Mouse (Mus musculus): ENCODE measurements at regions not wholly inside any gene's neighbourhood (a gene's known extent, or its start where the extent isn't known, plus 50 kb on each side); places are given as distances from the start of the nearest gene placed in this dataset.

GRCm38 (mm10) chr6:31184554-31184953 is 214.0 kb upstream of the Mkln1 start:
- ATAC-seq (ENCODE audit: insufficient read depth), result no peak
- Histone ChIP-seq H3K36me3 (replicated peaks) (no peaks in the 10 kb centered on the region), H3K4me2 (no peak overlapping the region), H3K27ac (replicated peaks) (no peak overlapping the region), H3K27me3 (no peaks in the 10 kb centered on the region), H3K9ac (no peak overlapping the region), H3K4me1 (replicated peaks) (peaks cover 14% of the 10 kb centered on the region), H3K9me3 (replicated peaks) (no peaks in the 10 kb centered on the region; the same call in 1 of the 2 replicates), H3K4me3 (replicated peaks) (no peak overlapping the region)
- 57% methylated on average over 7 of the region's 7 CpGs for WGBS (ENCODE audit: insufficient replicate concordance)

DNA sequence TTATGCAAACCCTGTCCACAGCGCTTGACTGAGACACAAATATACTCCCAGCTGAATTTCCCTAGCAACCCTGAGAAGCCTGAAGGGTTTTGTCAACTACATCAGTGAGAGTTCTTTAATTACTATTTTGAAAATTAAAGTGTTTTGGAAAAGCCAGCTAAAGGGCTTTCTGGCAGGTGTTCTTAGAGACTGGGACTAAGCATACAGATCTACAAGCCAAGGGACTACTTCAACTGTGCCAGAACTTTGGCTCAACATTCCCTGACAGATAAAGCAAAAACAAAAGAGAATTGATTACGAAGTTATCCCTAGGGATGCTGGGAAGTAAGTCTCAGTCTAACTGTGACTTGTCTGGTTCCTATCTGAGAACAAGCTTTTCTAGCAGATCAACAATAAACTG is 213.4 kb upstream of the Mkln1 start:
- no peaks in the 10 kb centered on the region for H3K27me3 ChIP-seq
- ATAC-seq (ENCODE audit: insufficient read depth), result no peak
- no peak overlapping the region for H3K9ac ChIP-seq
- no peak overlapping the region for H3K27ac ChIP-seq (replicated peaks)
- H3K4me2 ChIP-seq, result no peak overlapping the region
- no peaks in the 10 kb centered on the region; the same call in 1 of the 2 replicates for H3K9me3 ChIP-seq (replicated peaks)
- WGBS (ENCODE audit: insufficient replicate concordance), result 78% methylated on average over 2 of the region's 2 CpGs
- H3K4me3 ChIP-seq (replicated peaks), result no peak overlapping the region
- no peaks in the 10 kb centered on the region for H3K36me3 ChIP-seq (replicated peaks)
- peaks cover 14% of the 10 kb centered on the region for H3K4me1 ChIP-seq (replicated peaks)

GRCm38 (mm10) chr6:31188066-31188465 is 210.5 kb upstream of the Mkln1 start:
- Histone ChIP-seq H3K27ac (replicated peaks) (no peak overlapping the region), H3K9me3 (replicated peaks) (no peaks in the 10 kb centered on the region; the same call in 1 of the 2 replicates), H3K27me3 (no peaks in the 10 kb centered on the region), H3K36me3 (replicated peaks) (no peaks in the 10 kb centered on the region), H3K9ac (no peak overlapping the region), H3K4me1 (replicated peaks) (peaks cover 10% of the 10 kb centered on the region), H3K4me3 (replicated peaks) (no peak overlapping the region), H3K4me2 (no peak overlapping the region)
- 70% methylated on average over 1 of the region's 1 CpGs for WGBS (ENCODE audit: insufficient replicate concordance)
- ATAC-seq (ENCODE audit: insufficient read depth), result no peak

DNA sequence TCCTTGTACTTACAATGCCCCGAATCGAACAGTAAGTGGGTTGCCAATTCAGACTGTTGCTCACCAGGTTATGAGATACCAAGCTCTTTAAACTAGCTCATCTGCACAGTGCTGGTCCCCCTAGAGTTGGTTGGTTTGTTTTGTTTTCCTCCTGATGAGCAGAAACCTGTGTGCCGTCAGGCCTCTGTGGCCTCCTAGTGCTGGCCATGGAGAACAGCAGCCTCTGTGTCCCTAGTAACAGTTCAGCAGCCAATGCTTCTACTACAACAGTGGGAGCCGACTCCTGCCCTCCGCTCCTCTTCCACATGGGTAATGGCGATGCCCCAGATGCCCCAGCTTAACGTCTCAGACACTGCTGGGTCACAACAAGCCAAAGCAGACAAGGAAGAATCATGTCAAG is 209.5 kb upstream of the Mkln1 start:
- Histone ChIP-seq H3K9me3 (replicated peaks) (no peaks in the 10 kb centered on the region; the same call in 1 of the 2 replicates), H3K9ac (no peak overlapping the region), H3K27ac (replicated peaks) (no peak overlapping the region), H3K36me3 (replicated peaks) (no peaks in the 10 kb centered on the region), H3K4me2 (no peak overlapping the region), H3K4me1 (replicated peaks) (0 out of 2 replicates have a peak, but pooled peaks cover 4% of the 10 kb centered on the region), H3K4me3 (replicated peaks) (no peak overlapping the region), H3K27me3 (no peaks in the 10 kb centered on the region)
- no peak for ATAC-seq (ENCODE audit: insufficient read depth)
- WGBS (ENCODE audit: insufficient replicate concordance), result 43% methylated on average over 7 of the region's 7 CpGs

DNA sequence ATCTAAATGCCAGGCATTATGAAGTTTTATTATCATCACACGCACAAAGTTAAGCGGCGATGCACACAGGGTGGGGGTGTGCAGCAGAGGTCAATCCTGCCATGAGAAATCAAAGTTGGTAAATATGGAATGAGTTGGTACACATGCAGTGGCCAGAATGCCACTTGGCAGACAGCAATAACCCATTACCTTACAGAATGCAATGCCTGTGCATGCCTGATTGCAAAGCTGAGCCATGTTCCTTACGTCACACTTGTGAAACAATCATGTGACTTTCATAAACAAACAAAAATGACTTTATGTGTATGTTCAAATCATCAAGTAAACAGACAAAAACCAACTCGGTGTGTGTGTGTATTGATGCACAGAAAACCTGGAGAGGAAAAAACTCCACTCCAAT is 208.5 kb upstream of the Mkln1 start:
- Histone ChIP-seq H3K4me3 (replicated peaks) (no peak overlapping the region), H3K27ac (replicated peaks) (no peak overlapping the region), H3K9ac (no peak overlapping the region), H3K4me1 (replicated peaks) (0 out of 2 replicates have a peak, but pooled peaks cover 4% of the 10 kb centered on the region), H3K36me3 (replicated peaks) (no peaks in the 10 kb centered on the region), H3K9me3 (replicated peaks) (no peaks in the 10 kb centered on the region), H3K27me3 (no peaks in the 10 kb centered on the region), H3K4me2 (no peak overlapping the region)
- 63% methylated on average over 5 of the region's 5 CpGs for WGBS (ENCODE audit: insufficient replicate concordance)
- ATAC-seq (ENCODE audit: insufficient read depth), result no peak

DNA sequence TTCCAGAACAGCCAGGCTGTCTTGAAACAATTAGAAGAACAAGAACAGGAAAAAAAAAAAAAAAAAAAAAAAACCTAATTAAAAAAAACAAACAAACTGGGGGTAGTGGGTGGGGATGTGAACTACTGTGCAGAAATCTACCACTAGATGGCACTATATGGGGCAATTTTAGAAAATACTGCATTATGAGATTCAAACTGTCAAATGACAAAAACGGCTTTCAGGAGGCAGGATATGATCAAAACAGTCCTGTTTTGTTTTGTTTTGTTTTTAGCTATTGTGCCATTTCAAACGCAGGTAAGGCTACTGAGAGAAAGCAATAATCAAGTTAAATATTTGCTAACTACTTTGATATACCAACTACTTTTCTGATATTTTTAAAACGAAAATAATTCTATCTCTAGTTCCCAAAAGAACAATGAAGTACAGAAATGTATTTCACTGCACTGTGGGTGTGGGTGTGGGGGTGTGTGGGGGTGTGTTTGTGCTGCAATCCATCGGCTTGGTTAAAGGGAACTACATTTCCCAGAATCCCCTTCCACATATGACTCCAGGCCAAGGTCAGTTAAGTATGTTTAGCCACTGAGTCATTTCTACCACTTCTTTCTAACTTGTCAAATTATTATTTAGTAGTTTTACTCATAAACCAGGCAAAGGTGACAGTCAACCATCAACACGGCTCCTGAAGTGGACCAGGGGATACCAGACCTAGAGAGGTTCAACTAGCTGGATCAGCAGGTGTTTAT is 207.7 kb upstream of the Mkln1 start:
- Histone ChIP-seq H3K9me3 (replicated peaks) (no peaks in the 10 kb centered on the region), H3K4me3 (replicated peaks) (no peak overlapping the region), H3K4me1 (replicated peaks) (0 out of 2 replicates have a peak, but pooled peaks cover 4% of the 10 kb centered on the region), H3K9ac (no peak overlapping the region), H3K27ac (replicated peaks) (no peak overlapping the region), H3K36me3 (replicated peaks) (no peaks in the 10 kb centered on the region), H3K27me3 (no peaks in the 10 kb centered on the region), H3K4me2 (no peak overlapping the region; the same call in 1 of the 2 replicates)
- ATAC-seq (ENCODE audit: insufficient read depth), result no peak
- WGBS (ENCODE audit: insufficient replicate concordance), result 31% methylated on average over 5 of the region's 5 CpGs

- H3K4me2 ChIP-seq, result no peak overlapping the region
- WGBS (ENCODE audit: insufficient replicate concordance), result 77% methylated on average over 14 of the region's 14 CpGs
- ATAC-seq (ENCODE audit: insufficient read depth), result no peak
Observed at GRCm38 (mm10) chr6:31191577-31191976, 207.0 kb upstream of the Mkln1 start.

DNA sequence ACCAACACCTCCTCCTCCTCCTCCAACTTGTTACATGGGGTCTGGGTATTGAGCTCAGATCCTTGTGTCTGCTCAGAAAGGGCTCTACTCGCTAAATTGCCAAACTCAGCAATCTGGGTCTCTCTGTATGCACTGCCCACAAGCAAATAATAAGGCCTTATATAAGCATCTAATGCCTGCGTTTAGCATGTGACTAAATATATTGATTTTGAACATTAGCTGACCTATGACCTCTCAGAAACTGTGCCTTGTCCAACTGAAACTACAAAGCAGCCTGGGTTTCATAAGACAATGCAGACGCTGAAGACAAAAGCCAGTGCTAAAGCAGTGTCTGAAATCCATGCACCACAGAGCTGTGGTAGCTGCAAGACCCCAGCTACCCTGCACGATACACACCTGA is 206.3 kb upstream of the Mkln1 start:
- Histone ChIP-seq H3K27ac (replicated peaks) (no peak overlapping the region), H3K36me3 (replicated peaks) (no peaks in the 10 kb centered on the region), H3K4me1 (replicated peaks) (0 out of 2 replicates have a peak, but pooled peaks cover 4% of the 10 kb centered on the region), H3K4me3 (replicated peaks) (no peak overlapping the region), H3K27me3 (no peaks in the 10 kb centered on the region), H3K4me2 (no peak overlapping the region), H3K9me3 (replicated peaks) (no peaks in the 10 kb centered on the region), H3K9ac (no peak overlapping the region)
- no peak for ATAC-seq (ENCODE audit: insufficient read depth)
- WGBS (ENCODE audit: insufficient replicate concordance), result 62% methylated on average over 4 of the region's 4 CpGs

More at GRCm38 (mm10) chr6:31191577-31191976, 207.0 kb upstream of the Mkln1 start:
- 0 out of 2 replicates have a peak, but pooled peaks cover 4% of the 10 kb centered on the region for H3K4me1 ChIP-seq (replicated peaks)
- H3K9ac ChIP-seq, result no peak overlapping the region
- no peak overlapping the region for H3K4me3 ChIP-seq (replicated peaks)
- no peaks in the 10 kb centered on the region for H3K9me3 ChIP-seq (replicated peaks)
- no peaks in the 10 kb centered on the region for H3K36me3 ChIP-seq (replicated peaks)
- H3K27ac ChIP-seq (replicated peaks), result no peak overlapping the region
- H3K27me3 ChIP-seq, result no peaks in the 10 kb centered on the region

DNA sequence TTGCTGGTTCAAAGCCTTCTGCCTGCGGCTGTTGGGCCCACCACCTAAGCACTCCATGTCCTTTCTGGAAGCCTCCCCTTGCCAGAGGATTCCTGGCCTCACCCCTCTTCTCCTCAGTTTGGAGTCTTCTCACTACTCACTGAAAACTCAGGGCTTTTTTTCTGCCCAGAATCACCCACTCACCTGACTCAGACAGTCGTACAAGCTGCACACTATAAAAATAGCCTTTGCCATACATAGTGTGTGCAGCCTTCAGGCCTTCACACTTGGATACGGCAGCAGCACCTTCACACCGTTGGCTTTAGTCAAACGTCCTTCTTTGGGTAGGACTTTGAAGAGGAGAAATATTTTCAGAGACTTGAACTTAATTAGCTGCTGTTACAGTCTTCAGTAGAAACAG is 205.3 kb upstream of the Mkln1 start:
- no peak overlapping the region for H3K9ac ChIP-seq
- no peaks in the 10 kb centered on the region for H3K27me3 ChIP-seq
- ATAC-seq (ENCODE audit: insufficient read depth), result no peak
- 66% methylated on average over 5 of the region's 5 CpGs for WGBS (ENCODE audit: insufficient replicate concordance)
- H3K36me3 ChIP-seq (replicated peaks), result no peaks in the 10 kb centered on the region
- H3K4me2 ChIP-seq, result no peak overlapping the region
- 0 out of 2 replicates have a peak, but pooled peaks cover 4% of the 10 kb centered on the region for H3K4me1 ChIP-seq (replicated peaks)
- no peak overlapping the region for H3K27ac ChIP-seq (replicated peaks)
- no peaks in the 10 kb centered on the region for H3K9me3 ChIP-seq (replicated peaks)
- H3K4me3 ChIP-seq (replicated peaks), result no peak overlapping the region

DNA sequence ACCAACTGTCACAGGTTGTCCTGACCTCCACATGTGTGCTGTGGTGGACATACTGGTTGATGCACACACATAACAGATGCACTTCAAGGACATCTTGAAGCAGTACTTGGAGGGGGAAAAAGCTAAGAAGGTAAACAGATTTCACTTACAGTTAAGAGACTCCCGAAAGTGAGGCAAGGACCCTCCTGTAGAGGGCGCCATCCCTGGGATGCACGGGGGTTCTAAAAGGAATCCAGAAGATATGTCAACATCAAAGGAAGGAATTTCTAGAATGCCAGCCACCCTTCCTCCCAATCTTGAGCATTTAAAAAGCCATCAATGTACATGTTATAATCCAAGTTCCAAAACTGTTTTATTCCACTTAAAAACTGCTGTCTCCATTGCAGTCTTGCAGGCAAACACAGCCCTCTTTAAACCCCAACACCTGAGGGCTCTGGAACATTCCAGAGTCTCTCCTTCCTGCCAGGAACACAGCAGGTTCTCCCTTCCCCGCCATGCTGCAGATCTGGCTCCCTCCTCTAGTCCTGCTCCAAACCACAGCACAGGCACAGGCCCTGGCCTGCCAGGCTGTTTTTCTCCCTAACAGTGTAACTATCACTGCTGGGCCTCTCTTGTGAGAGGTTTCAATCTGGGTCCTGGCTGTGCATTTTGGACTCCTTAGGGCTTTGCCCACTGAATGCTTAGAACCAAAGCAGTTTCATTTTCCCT is 200.8 kb upstream of the Mkln1 start:
- WGBS (ENCODE audit: insufficient replicate concordance), result 39% methylated on average over 4 of the region's 4 CpGs
- no peak overlapping the region for H3K4me3 ChIP-seq (replicated peaks)
- H3K27ac ChIP-seq (replicated peaks), result no peak overlapping the region
- H3K4me1 ChIP-seq (replicated peaks), result no peaks in the 10 kb centered on the region
- no peaks in the 10 kb centered on the region for H3K36me3 ChIP-seq (replicated peaks)
- H3K27me3 ChIP-seq, result no peaks in the 10 kb centered on the region
- no peak for ATAC-seq (ENCODE audit: insufficient read depth)
- H3K9me3 ChIP-seq (replicated peaks), result no peaks in the 10 kb centered on the region
- no peak overlapping the region for H3K9ac ChIP-seq
- no peak overlapping the region for H3K4me2 ChIP-seq

- WGBS (ENCODE audit: insufficient replicate concordance), result 62% methylated on average over 8 of the region's 8 CpGs
- Histone ChIP-seq H3K4me3 (replicated peaks) (no peak overlapping the region), H3K36me3 (replicated peaks) (no peaks in the 10 kb centered on the region), H3K27ac (replicated peaks) (no peak overlapping the region), H3K9me3 (replicated peaks) (no peaks in the 10 kb centered on the region), H3K4me2 (no peak overlapping the region), H3K9ac (no peak overlapping the region), H3K27me3 (no peaks in the 10 kb centered on the region), H3K4me1 (replicated peaks) (no peaks in the 10 kb centered on the region)
- ATAC-seq (ENCODE audit: insufficient read depth), result no peak
Observed at GRCm38 (mm10) chr6:31198340-31198739, 200.2 kb upstream of the Mkln1 start.

Data from liver, embryonic 15.5 days (tissue).